Mouse (Mus musculus) ES-E14 (cell line): ENCODE data around the gene Cyp27b1.

Experiments
- HCFC1 ChIP-seq: IDR thresholded peaks from 2 replicates; pipeline ENCODE4 v1.6.1; 2012; ENCODE audit warnings: low read length, inconsistent platforms, borderline replicate concordance; ENCODE audit not compliant: insufficient read depth
- ZNF384 ChIP-seq: IDR thresholded peaks from 2 replicates; pipeline ENCODE4 v1.6.1; 2012; ENCODE audit warnings: low read depth, low read length, inconsistent platforms

- TF ChIP-seq HCFC1: no peak
- no peak for TF ChIP-seq ZNF384
Observed at GRCm38 (mm10) chr10:127098514-127098913, 50.5 kb downstream of the Cyp27b1 start.
